Mouse (Mus musculus) cortical plate, adult 2 months (tissue): ENCODE results near the gene Ldlrad2. TPM values are rescaled to one million over a fixed set of nuclear protein-coding genes. Genes with fewer than 3 reads are reported as not detected.
A peak's percentile ranks its signal among the peaks of the same experiment; 100 is the strongest.
"Not testable (repeated sequence)": the region's sequence is repeated elsewhere in the genome, so short reads cannot be mapped to it uniquely, and the experiment has no call there.

Experiments
- H3K27ac ChIP-seq: fragments of 200-500 bp; 2 replicates; pipeline ENCODE4 v1.5.1; 2012; ENCODE audit warnings: low read length, control low read depth, inconsistent platforms; ENCODE audit not compliant: insufficient read depth
- H3K4me1 ChIP-seq: fragments of 200-500 bp; 2 replicates; pipeline ENCODE4 v1.6.1; 2011; ENCODE audit warnings: low read length; ENCODE audit not compliant: control insufficient read depth, insufficient read depth
- H3K4me3 ChIP-seq: fragments of 200-500 bp; 2 replicates; pipeline ENCODE4 v1.5.1; 2011; ENCODE audit warnings: mild to moderate bottlenecking, low read length, control low read depth; ENCODE audit not compliant: insufficient read depth
- CTCF ChIP-seq: fragments of 200-500 bp; IDR thresholded peaks from 2 replicates; pipeline ENCODE4 v1.5.1; 2011; ENCODE audit warnings: mild to moderate bottlenecking, control low read depth, low read length; ENCODE audit not compliant: insufficient read depth; ENCODE audit errors: extremely low read depth
- POLR2A ChIP-seq: fragments of 200-500 bp; IDR thresholded peaks from 2 replicates; pipeline ENCODE4 v1.6.1; 2011; ENCODE audit warnings: mild to moderate bottlenecking, low read length, control low read depth; ENCODE audit not compliant: insufficient read depth; ENCODE audit errors: extremely low read depth
- polyA plus RNA-seq: library from polyadenylated mRNA; depleted of rRNA; stranded (reverse); fragments of >200 nt; gene quantifications from 2 replicates; pipeline ENCODE4 v1.2.3, GENCODE M21; 2012

The Ldlrad2 gene
- polyA plus RNA-seq, 1 experiment: not detected

GRCm38 (mm10) chr4:137594496-137595270 lies 20.3 kb upstream of the Ldlrad2 start:
- peaks cover 6% of the 10 kb centered on the region; the same call in 1 of the 2 replicates for H3K4me1 ChIP-seq
- TF ChIP-seq POLR2A (peak; percentile 16; the same call in 1 of the 2 replicates), CTCF (no peak)
- peak overlapping the region; percentile 48 for H3K4me3 ChIP-seq
- H3K27ac ChIP-seq: peak overlapping the region; percentile 66

- H3K4me3 ChIP-seq: peak within 1 kb of the TSS; percentile 48
- H3K27ac ChIP-seq: peak within 1 kb of the TSS; percentile 92
- TF ChIP-seq CTCF: no peak
- TF ChIP-seq POLR2A: peak; percentile 88
- H3K4me1 ChIP-seq: peaks cover 2% of the 10 kb centered on the region; the same call in 1 of the 2 replicates
Measured at GRCm38 (mm10) chr4:137593601-137594495, 19.5 kb upstream of the Ldlrad2 start, which contains the start of gene Usp48. Gene Usp48 (plus strand): TSS chr4:137593755.

GRCm38 (mm10) chr4:137590961-137591360 lies 16.6 kb upstream of the Ldlrad2 start:
- no peak overlapping the region for H3K27ac ChIP-seq
- H3K4me3 ChIP-seq: no peak overlapping the region
- TF ChIP-seq CTCF: no peak
- no peak for TF ChIP-seq POLR2A
- H3K4me1 ChIP-seq: peaks cover 2% of the 10 kb centered on the region; the same call in 1 of the 2 replicates

- Histone ChIP-seq H3K4me1 (no peaks in the 10 kb centered on the region), H3K27ac (no peak overlapping the region), H3K4me3 (no peak overlapping the region)
- no peak for TF ChIP-seq CTCF
- no peak for TF ChIP-seq POLR2A
Measured at GRCm38 (mm10) chr4:137589586-137589985, 15.2 kb upstream of the Ldlrad2 start.

- not testable (repeated sequence) for H3K27ac ChIP-seq, H3K4me1 ChIP-seq, H3K4me3 ChIP-seq
Measured at GRCm38 (mm10) chr4:137589095-137589494, 14.7 kb upstream of the Ldlrad2 start.

GRCm38 (mm10) chr4:137581815-137582214 lies 7.4 kb upstream of the Ldlrad2 start:
- TF ChIP-seq POLR2A (no peak), CTCF (no peak)
- H3K4me3 ChIP-seq: no peak overlapping the region

GRCm38 (mm10) chr4:137580299-137580698 lies 5.9 kb upstream of the Ldlrad2 start:
- Histone ChIP-seq H3K4me1 (no peaks in the 10 kb centered on the region; the same call in 1 of the 2 replicates), H3K27ac (no peak overlapping the region), H3K4me3 (no peak overlapping the region)
- no peak for TF ChIP-seq CTCF
- TF ChIP-seq POLR2A: no peak

More at GRCm38 (mm10) chr4:137581815-137582214, 7.4 kb upstream of the Ldlrad2 start:
- Histone ChIP-seq H3K4me1 (no peaks in the 10 kb centered on the region; the same call in 1 of the 2 replicates), H3K27ac (no peak overlapping the region)

- Histone ChIP-seq H3K27ac (no peak overlapping the region), H3K4me3 (no peak overlapping the region), H3K4me1 (no peaks in the 10 kb centered on the region; the same call in 1 of the 2 replicates)
- TF ChIP-seq CTCF (no peak), POLR2A (no peak)
Measured at GRCm38 (mm10) chr4:137579789-137580188, 5.4 kb upstream of the Ldlrad2 start.

- H3K4me1 ChIP-seq: no peaks in the 10 kb centered on the region; the same call in 1 of the 2 replicates
- H3K4me3 ChIP-seq: peak overlapping the region; percentile 33
- no peak overlapping the region for H3K27ac ChIP-seq
- TF ChIP-seq POLR2A (no peak), CTCF (peak; percentile 41)
Measured at GRCm38 (mm10) chr4:137578181-137578845, 3.9 kb upstream of the Ldlrad2 start.
